Mouse (Mus musculus): ENCODE measurements around the gene Ccdc107. TPM values are rescaled to one million over a fixed set of nuclear protein-coding genes. Genes with fewer than 3 reads are reported as not detected.
"Not testable (repeated sequence)": the region's sequence is repeated elsewhere in the genome, so short reads cannot be mapped to it uniquely, and the experiment has no call there.

The Ccdc107 gene
- polyA plus RNA-seq, 1 experiment from 2014 or later: 130 TPM

GRCm38 (mm10) chr4:43478906-43479832 is 13.5 kb upstream of the Ccdc107 start:
- Histone ChIP-seq H3K36me3 (ENCODE audit: control insufficient read depth, insufficient read depth, low read length) (no peaks in the 10 kb centered on the region), H3K27me3 (ENCODE audit: control insufficient read depth, insufficient read depth, low read length) (no peaks in the 10 kb centered on the region), H3K4me2 (replicated peaks; ENCODE audit: low read depth, low read length) (no peak overlapping the region; the same call in 1 of the 2 replicates), H3K4me3 (ENCODE audit: low read depth, low read length) (no peak overlapping the region), H3K9me3 (ENCODE audit: control insufficient read depth, low read depth, low read length) (no peaks in the 10 kb centered on the region), H3K4me1 (ENCODE audit: control insufficient read depth, insufficient read depth, low read length) (no peaks in the 10 kb centered on the region), H3K9ac (replicated peaks; ENCODE audit: low read depth, low read length) (no peak overlapping the region), H3K27ac (ENCODE audit: low read length) (no peak overlapping the region)
- no peak for ATAC-seq (ENCODE audit: insufficient number of reproducible peaks, insufficient read depth, low FRiP score, low read depth)
- 44% methylated on average over 24 of the region's 24 CpGs for WGBS

- no peak overlapping the region for H3K4me2 ChIP-seq (replicated peaks; ENCODE audit: low read depth, low read length)
- 81% methylated on average over 5 of the region's 5 CpGs for WGBS
- ATAC-seq (ENCODE audit: insufficient number of reproducible peaks, insufficient read depth, low FRiP score, low read depth): no peak
These were observed 11.7 kb upstream of the Ccdc107 start for GRCm38 (mm10) chr4:43480985-43481384.

GRCm38 (mm10) chr4:43481894-43482456 is 10.7 kb upstream of the Ccdc107 start:
- H3K36me3 ChIP-seq (ENCODE audit: control insufficient read depth, insufficient read depth, low read length): no peaks in the 10 kb centered on the region
- H3K4me2 ChIP-seq (replicated peaks; ENCODE audit: low read depth, low read length): no peak overlapping the region
- no peak overlapping the region for H3K4me3 ChIP-seq (ENCODE audit: low read depth, low read length)
- H3K9me3 ChIP-seq (ENCODE audit: control insufficient read depth, low read depth, low read length): no peaks in the 10 kb centered on the region
- H3K9ac ChIP-seq (replicated peaks; ENCODE audit: low read depth, low read length): no peak overlapping the region
- WGBS: 69% methylated on average over 7 of the region's 7 CpGs
- no peaks in the 10 kb centered on the region for H3K4me1 ChIP-seq (ENCODE audit: control insufficient read depth, insufficient read depth, low read length)
- ATAC-seq (ENCODE audit: insufficient number of reproducible peaks, insufficient read depth, low FRiP score, low read depth): no peak
- no peak overlapping the region for H3K27ac ChIP-seq (ENCODE audit: low read length)
- H3K27me3 ChIP-seq (ENCODE audit: control insufficient read depth, insufficient read depth, low read length): no peaks in the 10 kb centered on the region

More at GRCm38 (mm10) chr4:43480985-43481384, 11.7 kb upstream of the Ccdc107 start:
- no peak overlapping the region for H3K9ac ChIP-seq (replicated peaks; ENCODE audit: low read depth, low read length)
- no peak overlapping the region for H3K27ac ChIP-seq (ENCODE audit: low read length)
- no peak overlapping the region for H3K4me3 ChIP-seq (ENCODE audit: low read depth, low read length)
- H3K27me3 ChIP-seq (ENCODE audit: control insufficient read depth, insufficient read depth, low read length): no peaks in the 10 kb centered on the region
- H3K36me3 ChIP-seq (ENCODE audit: control insufficient read depth, insufficient read depth, low read length): no peaks in the 10 kb centered on the region
- H3K4me1 ChIP-seq (ENCODE audit: control insufficient read depth, insufficient read depth, low read length): no peaks in the 10 kb centered on the region
- H3K9me3 ChIP-seq (ENCODE audit: control insufficient read depth, low read depth, low read length): no peaks in the 10 kb centered on the region

GRCm38 (mm10) chr4:43482591-43482990 is 10.1 kb upstream of the Ccdc107 start:
- Histone ChIP-seq H3K27ac (ENCODE audit: low read length) (no peak overlapping the region), H3K27me3 (ENCODE audit: control insufficient read depth, insufficient read depth, low read length) (no peaks in the 10 kb centered on the region), H3K36me3 (ENCODE audit: control insufficient read depth, insufficient read depth, low read length) (no peaks in the 10 kb centered on the region), H3K4me1 (ENCODE audit: control insufficient read depth, insufficient read depth, low read length) (no peaks in the 10 kb centered on the region), H3K9ac (replicated peaks; ENCODE audit: low read depth, low read length) (no peak overlapping the region), H3K4me3 (ENCODE audit: low read depth, low read length) (no peak overlapping the region), H3K9me3 (ENCODE audit: control insufficient read depth, low read depth, low read length) (no peaks in the 10 kb centered on the region), H3K4me2 (replicated peaks; ENCODE audit: low read depth, low read length) (no peak overlapping the region)
- ATAC-seq (ENCODE audit: insufficient number of reproducible peaks, insufficient read depth, low FRiP score, low read depth): no peak
- 72% methylated on average over 10 of the region's 10 CpGs for WGBS

- WGBS: 59% methylated on average over 12 of the region's 12 CpGs
- no peak within 1 kb of the TSS for H3K4me3 ChIP-seq (ENCODE audit: low read depth, low read length)
- ATAC-seq (ENCODE audit: insufficient number of reproducible peaks, insufficient read depth, low FRiP score, low read depth): no peak
- H3K27ac ChIP-seq (ENCODE audit: low read length): no peak within 1 kb of the TSS
- H3K36me3 ChIP-seq (ENCODE audit: control insufficient read depth, insufficient read depth, low read length): no peaks in the 10 kb centered on the region
- no peaks in the 10 kb centered on the region for H3K9me3 ChIP-seq (ENCODE audit: control insufficient read depth, low read depth, low read length)
- H3K4me2 ChIP-seq (replicated peaks; ENCODE audit: low read depth, low read length): no peak within 1 kb of the TSS
- H3K4me1 ChIP-seq (ENCODE audit: control insufficient read depth, insufficient read depth, low read length): no peaks in the 10 kb centered on the region
- no peak within 1 kb of the TSS for H3K9ac ChIP-seq (replicated peaks; ENCODE audit: low read depth, low read length)
- no peaks in the 10 kb centered on the region for H3K27me3 ChIP-seq (ENCODE audit: control insufficient read depth, insufficient read depth, low read length)
These were observed 9.1 kb upstream of the Ccdc107 start, which contains the start of gene Sit1 for GRCm38 (mm10) chr4:43483535-43484091. Gene Sit1 (minus strand): TSS chr4:43483734.

- H3K36me3 ChIP-seq (ENCODE audit: control insufficient read depth, insufficient read depth, low read length); ATAC-seq (ENCODE audit: insufficient number of reproducible peaks, insufficient read depth, low FRiP score, low read depth); H3K4me3 ChIP-seq (ENCODE audit: low read depth, low read length); H3K4me2 ChIP-seq (replicated peaks; ENCODE audit: low read depth, low read length); H3K27me3 ChIP-seq (ENCODE audit: control insufficient read depth, insufficient read depth, low read length); H3K9me3 ChIP-seq (ENCODE audit: control insufficient read depth, low read depth, low read length); H3K9ac ChIP-seq (replicated peaks; ENCODE audit: low read depth, low read length); H3K27ac ChIP-seq (ENCODE audit: low read length); H3K4me1 ChIP-seq (ENCODE audit: control insufficient read depth, insufficient read depth, low read length): not testable (repeated sequence)
- 81% methylated on average over 5 of the region's 5 CpGs for WGBS
These were observed 7.0 kb upstream of the Ccdc107 start for GRCm38 (mm10) chr4:43485666-43486065.

- Histone ChIP-seq H3K27ac (ENCODE audit: low read length) (no peak overlapping the region), H3K4me3 (ENCODE audit: low read depth, low read length) (no peak overlapping the region), H3K27me3 (ENCODE audit: control insufficient read depth, insufficient read depth, low read length) (no peaks in the 10 kb centered on the region), H3K9ac (replicated peaks; ENCODE audit: low read depth, low read length) (no peak overlapping the region), H3K4me1 (ENCODE audit: control insufficient read depth, insufficient read depth, low read length) (peaks cover 6% of the 10 kb centered on the region), H3K9me3 (ENCODE audit: control insufficient read depth, low read depth, low read length) (no peaks in the 10 kb centered on the region), H3K4me2 (replicated peaks; ENCODE audit: low read depth, low read length) (no peak overlapping the region), H3K36me3 (ENCODE audit: control insufficient read depth, insufficient read depth, low read length) (no peaks in the 10 kb centered on the region)
- ATAC-seq (ENCODE audit: insufficient number of reproducible peaks, insufficient read depth, low FRiP score, low read depth): no peak
- WGBS: 94% methylated on average over 3 of the region's 3 CpGs
These were observed 3.1 kb upstream of the Ccdc107 start for GRCm38 (mm10) chr4:43489611-43490010.

GRCm38 (mm10) chr4:43490801-43491200 is 1.9 kb upstream of the Ccdc107 start:
- no peak for ATAC-seq (ENCODE audit: insufficient number of reproducible peaks, insufficient read depth, low FRiP score, low read depth)
- Histone ChIP-seq H3K9me3 (ENCODE audit: control insufficient read depth, low read depth, low read length) (no peaks in the 10 kb centered on the region), H3K4me3 (ENCODE audit: low read depth, low read length) (no peak overlapping the region), H3K9ac (replicated peaks; ENCODE audit: low read depth, low read length) (no peak overlapping the region), H3K27me3 (ENCODE audit: control insufficient read depth, insufficient read depth, low read length) (no peaks in the 10 kb centered on the region), H3K36me3 (ENCODE audit: control insufficient read depth, insufficient read depth, low read length) (peaks cover 5% of the 10 kb centered on the region), H3K4me2 (replicated peaks; ENCODE audit: low read depth, low read length) (no peak overlapping the region), H3K27ac (ENCODE audit: low read length) (no peak overlapping the region), H3K4me1 (ENCODE audit: control insufficient read depth, insufficient read depth, low read length) (peaks cover 12% of the 10 kb centered on the region)
- 81% methylated on average over 5 of the region's 5 CpGs for WGBS

All from stomach, embryonic 14.5 days (tissue).